Mouse (Mus musculus): ENCODE data around the gene Ammecr1.

Ammecr1 gene

GRCm38 (mm10) chrX:142917394-142917793 is 49.1 kb downstream of the Ammecr1 start:
- in situ Hi-C loops (cut with MboI; ENCODE audit: unreplicated experiment in 2 of 2): no loop called here

GRCm38 (mm10) chrX:142916719-142917118 is 49.8 kb downstream of the Ammecr1 start:
- in situ Hi-C loops (cut with MboI; ENCODE audit: unreplicated experiment in 2 of 2): no loop called here

GRCm38 (mm10) chrX:142914208-142914607 is 52.3 kb downstream of the Ammecr1 start:
- in situ Hi-C loops (cut with MboI; ENCODE audit: unreplicated experiment in 2 of 2): no loop called here

- in situ Hi-C loops (cut with MboI; ENCODE audit: unreplicated experiment in 2 of 2): no loop called here
Measured at GRCm38 (mm10) chrX:142903854-142904253, 62.7 kb downstream of the Ammecr1 start.

- in situ Hi-C loops (cut with MboI; ENCODE audit: unreplicated experiment in 2 of 2): no loop called here
Measured at GRCm38 (mm10) chrX:142902599-142902998, 63.9 kb downstream of the Ammecr1 start.

- in situ Hi-C loops (cut with MboI; ENCODE audit: unreplicated experiment in 2 of 2): no loop called here
Measured at GRCm38 (mm10) chrX:142901915-142902314, 64.6 kb downstream of the Ammecr1 start.

- in situ Hi-C loops (cut with MboI; ENCODE audit: unreplicated experiment in 2 of 2): no loop called here
Measured at GRCm38 (mm10) chrX:142898295-142898887, 68.1 kb downstream of the Ammecr1 start.

GRCm38 (mm10) chrX:142897477-142898000 is 69.0 kb downstream of the Ammecr1 start:
- in situ Hi-C loops (cut with MboI; ENCODE audit: unreplicated experiment in 2 of 2): no loop called here

- in situ Hi-C loops (cut with MboI; ENCODE audit: unreplicated experiment in 2 of 2): no loop called here
Measured at GRCm38 (mm10) chrX:142895316-142895715, 71.2 kb downstream of the Ammecr1 start.

- in situ Hi-C loops (cut with MboI; ENCODE audit: unreplicated experiment in 2 of 2): no loop called here
Measured at GRCm38 (mm10) chrX:142885962-142886361, 80.6 kb downstream of the Ammecr1 start.

- in situ Hi-C loops (cut with MboI; ENCODE audit: unreplicated experiment in 2 of 2): no loop called here
Measured at GRCm38 (mm10) chrX:142883593-142883992, 82.9 kb downstream of the Ammecr1 start.

GRCm38 (mm10) chrX:142882255-142882654 is 84.3 kb downstream of the Ammecr1 start:
- in situ Hi-C loops (cut with MboI; ENCODE audit: unreplicated experiment in 2 of 2): no loop called here

GRCm38 (mm10) chrX:142869844-142870243 is 96.7 kb downstream of the Ammecr1 start:
- in situ Hi-C loops (cut with MboI; ENCODE audit: unreplicated experiment in 2 of 2): no loop called here

- in situ Hi-C loops (cut with MboI; ENCODE audit: unreplicated experiment in 2 of 2): no loop called here
Measured at GRCm38 (mm10) chrX:142848032-142848431, 118.5 kb downstream of the Ammecr1 start.

- in situ Hi-C loops (cut with MboI; ENCODE audit: unreplicated experiment in 2 of 2): no loop called here
Measured at GRCm38 (mm10) chrX:142846266-142846665, 120.3 kb downstream of the Ammecr1 start.

- in situ Hi-C loops (cut with MboI; ENCODE audit: unreplicated experiment in 2 of 2): no loop called here
Measured at GRCm38 (mm10) chrX:142841916-142842315, 124.6 kb downstream of the Ammecr1 start.

- in situ Hi-C loops (cut with MboI; ENCODE audit: unreplicated experiment in 2 of 2): no loop called here
Measured at GRCm38 (mm10) chrX:142839411-142839810, 127.1 kb downstream of the Ammecr1 start.

- in situ Hi-C loops (cut with MboI; ENCODE audit: unreplicated experiment in 2 of 2): no loop called here
Measured at GRCm38 (mm10) chrX:142838841-142839240, 127.7 kb downstream of the Ammecr1 start.

- in situ Hi-C loops (cut with MboI; ENCODE audit: unreplicated experiment in 2 of 2): no loop called here
Measured at GRCm38 (mm10) chrX:142837316-142837715, 129.2 kb downstream of the Ammecr1 start.

- in situ Hi-C loops (cut with MboI; ENCODE audit: unreplicated experiment in 2 of 2): no loop called here
Measured at GRCm38 (mm10) chrX:142836399-142836798, 130.1 kb downstream of the Ammecr1 start.

- in situ Hi-C loops (cut with MboI; ENCODE audit: unreplicated experiment in 2 of 2): no loop called here
Measured at GRCm38 (mm10) chrX:142834807-142835206, 131.7 kb downstream of the Ammecr1 start.

GRCm38 (mm10) chrX:142833164-142833796 is 133.2 kb downstream of the Ammecr1 start:
- in situ Hi-C loops (cut with MboI; ENCODE audit: unreplicated experiment in 2 of 2): no loop called here
